Mouse (Mus musculus): Measurements from ENCODE around the gene Erbb3. TPM values are rescaled to one million over a fixed set of nuclear protein-coding genes. Genes with fewer than 3 reads are reported as not detected.

Erbb3 gene
- total RNA-seq, 2 experiments from 2014 or later: 7.7 to 9.0 TPM

DNA sequence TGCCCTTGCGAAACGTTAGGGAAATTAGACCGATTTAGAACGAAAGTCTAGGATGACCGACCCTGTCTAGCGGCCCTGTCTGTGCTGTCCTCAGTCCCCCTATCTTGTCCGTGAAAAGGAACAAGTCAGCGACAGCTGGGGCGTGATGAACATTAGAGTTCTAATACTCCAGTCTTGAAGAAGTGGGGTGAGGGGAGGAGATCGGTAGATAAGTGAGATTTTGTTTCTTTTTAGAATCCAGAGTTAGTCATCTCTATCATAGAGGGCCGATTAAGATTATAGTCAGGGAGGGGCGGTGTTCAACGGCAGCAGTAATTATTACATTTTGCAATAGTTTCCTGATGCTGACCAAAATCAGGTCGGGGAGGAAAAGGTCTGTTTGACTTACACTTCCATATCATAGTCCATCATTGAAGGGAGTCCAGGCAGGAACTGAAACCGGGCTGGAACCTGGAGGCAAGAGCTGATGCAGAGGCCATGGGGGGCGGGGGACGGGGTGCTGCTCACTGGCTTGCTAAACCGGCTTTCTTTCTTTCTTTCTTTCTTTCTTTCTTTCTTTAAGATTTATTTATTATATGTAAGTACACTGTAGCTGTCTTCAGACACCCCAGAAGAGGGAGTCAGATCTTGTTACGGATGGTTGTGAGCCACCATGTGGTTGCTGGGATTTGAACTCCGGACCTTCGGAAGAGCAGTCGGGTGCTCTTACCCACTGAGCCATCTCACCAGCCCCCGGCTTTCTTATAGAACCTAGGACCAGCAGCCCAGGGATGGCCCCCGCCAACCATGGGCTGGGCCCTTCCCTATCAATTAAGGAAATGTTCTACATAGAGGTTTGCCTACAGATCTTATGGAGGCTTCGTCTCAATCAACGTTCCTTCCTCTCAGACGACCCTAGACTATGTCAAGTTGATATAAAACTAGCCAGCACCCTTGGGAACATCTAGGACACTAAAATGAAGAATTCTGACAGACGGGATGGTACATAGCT is 62.8 kb downstream of the Erbb3 start:
- no peak for DNase-seq

DNA sequence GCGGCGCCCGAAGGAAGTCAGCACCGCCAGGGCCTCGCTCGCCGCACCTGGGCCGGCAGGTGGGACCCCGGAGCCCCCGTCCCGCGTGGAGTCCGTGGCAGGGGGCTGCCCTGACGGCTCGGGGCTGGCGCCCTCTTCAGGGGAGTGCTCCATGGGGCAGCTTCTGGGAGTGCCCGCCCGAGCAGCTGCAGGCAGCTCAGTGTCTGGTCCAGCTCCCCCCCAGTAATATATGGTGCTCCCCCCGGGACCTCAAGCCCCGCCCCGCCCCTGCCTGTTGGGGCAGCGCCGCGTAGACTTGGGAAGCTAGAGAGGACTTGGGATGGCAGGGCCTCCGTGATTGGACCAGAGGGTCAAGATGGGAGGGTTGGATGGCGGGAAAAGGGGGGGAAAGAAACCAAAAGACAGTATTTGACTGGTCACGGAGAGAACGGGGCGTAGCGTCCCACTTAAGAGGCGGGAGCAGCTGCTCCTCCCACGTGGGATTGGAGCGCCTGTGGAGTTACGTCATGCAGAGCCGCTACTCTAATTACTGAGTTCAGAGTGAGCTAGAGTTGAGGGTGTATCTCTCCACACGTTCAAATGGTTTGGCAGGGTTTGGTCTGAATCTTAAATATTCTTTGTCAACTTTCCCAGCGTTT is 63.7 kb downstream of the Erbb3 start, which contains the start of gene Esyt1:
Esyt1 (minus strand) TSS at position 201 of the 638 bp plus-strand sequence.
- DNase-seq: peak; percentile 88

DNA sequence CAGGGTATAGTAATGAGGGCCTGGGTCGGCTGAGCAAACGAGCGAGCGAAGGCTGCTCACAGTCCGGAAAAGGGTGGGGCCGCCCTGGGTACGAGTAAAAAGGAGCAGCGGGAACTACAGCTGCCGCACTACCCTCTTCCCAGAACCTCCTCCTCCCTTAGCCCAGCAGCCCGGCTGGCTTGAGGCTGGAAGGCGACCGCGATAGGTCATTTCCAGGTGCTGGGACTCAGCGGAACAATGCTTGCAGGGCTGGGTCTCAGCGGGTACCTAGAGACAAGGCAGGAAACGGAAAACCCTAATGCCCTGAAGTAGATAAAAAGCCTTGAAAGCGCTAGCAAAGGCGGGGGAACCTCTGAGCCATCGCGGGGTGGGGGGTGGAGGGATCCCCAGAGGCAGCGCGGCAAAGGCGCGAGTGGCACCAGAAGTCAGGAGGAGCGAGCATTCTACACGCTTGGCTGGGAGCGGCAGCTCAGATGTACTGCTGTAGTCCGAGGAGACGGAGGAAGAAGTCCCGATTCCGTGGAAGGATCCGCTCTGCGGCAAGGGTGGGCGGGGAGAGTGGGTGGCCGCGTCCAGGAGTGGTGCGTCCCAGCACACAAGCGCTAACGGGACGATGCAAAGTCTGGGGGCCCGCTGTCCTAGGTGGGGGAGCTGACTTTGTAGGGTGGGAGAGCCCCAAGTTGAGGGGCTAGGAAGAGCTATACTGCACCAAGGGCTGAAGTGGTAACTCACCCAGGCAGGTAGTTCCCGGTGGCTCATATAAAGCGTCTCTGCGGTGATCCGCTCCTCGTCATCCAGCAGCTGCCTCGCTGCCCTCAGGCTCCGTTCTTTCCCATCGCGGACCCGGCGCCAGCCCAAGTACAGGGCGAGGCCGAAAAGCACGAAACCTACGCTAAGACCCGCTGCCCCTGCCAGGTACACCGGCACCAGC is 64.5 kb downstream of the Erbb3 start:
- peak; percentile 60 for DNase-seq

DNA sequence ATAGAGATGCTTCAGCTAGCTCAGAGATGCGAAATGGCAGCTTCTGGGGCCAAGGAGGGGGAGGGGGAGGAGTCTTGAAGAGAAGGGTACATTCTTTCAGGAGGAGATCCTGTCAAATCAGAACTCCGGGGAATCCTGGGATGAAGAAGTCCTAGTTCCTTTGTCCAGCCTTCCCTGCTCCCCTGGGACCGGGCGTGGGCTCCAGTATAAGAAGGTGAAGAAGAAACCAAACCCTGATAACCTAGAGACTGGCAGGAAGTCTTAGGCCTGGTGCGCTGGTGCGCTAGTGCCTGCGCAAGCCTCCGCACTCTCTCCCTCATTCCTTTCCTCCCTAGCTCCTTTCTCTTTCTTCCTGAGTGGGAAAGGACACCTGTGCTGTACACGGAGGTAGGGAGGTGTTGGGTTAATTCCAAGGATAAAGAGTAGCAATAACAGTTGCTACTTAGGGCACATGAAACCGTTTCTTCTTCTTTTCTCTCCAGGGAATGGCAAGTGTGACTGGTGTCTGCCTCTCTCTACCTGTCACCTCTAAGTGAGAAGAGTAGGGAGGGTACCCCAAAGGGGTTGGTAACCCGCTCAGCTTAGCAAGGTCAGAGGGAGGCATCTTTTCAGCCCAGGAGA is 65.2 kb downstream of the Erbb3 start:
- no peak for DNase-seq

DNA sequence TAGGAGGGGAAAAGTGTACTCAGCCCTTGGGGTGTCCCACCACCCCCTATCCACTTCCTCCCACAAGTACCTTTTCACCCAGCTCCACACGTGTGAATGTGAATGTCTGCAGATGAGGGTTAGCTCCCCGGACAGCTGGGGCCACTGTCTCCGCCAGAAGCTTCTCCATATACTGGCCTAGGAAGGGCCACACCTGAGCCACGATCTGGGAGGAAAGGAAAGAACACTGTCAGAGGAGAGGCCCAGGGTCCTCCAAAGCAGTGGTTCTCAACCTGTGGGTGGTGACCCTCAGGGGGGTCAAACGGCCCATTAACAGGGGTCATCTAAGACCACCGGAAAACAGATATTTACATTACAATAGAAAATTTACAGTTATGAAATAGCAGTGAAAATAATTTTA is 67.1 kb downstream of the Erbb3 start:
- DNase-seq: no peak

DNA sequence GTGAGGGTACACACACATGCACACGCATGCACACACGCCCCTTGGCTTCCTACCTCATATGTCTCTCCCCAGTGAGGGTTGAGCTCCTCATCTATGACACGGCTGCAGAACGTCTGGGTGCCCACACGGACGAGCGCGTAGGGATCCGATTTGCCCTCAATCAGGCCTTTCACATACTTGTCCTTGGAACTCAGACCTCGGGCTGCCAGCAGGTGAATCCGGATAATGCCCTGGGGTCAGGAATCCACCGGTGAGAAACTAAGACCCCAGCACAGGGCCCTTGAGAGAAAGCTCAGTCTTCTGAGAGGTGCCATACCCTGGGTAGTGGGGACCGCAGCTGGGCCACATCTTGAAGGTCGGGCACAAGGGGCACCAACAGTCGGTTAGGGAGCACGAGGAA is 68.9 kb downstream of the Erbb3 start:
- no peak for DNase-seq

DNA sequence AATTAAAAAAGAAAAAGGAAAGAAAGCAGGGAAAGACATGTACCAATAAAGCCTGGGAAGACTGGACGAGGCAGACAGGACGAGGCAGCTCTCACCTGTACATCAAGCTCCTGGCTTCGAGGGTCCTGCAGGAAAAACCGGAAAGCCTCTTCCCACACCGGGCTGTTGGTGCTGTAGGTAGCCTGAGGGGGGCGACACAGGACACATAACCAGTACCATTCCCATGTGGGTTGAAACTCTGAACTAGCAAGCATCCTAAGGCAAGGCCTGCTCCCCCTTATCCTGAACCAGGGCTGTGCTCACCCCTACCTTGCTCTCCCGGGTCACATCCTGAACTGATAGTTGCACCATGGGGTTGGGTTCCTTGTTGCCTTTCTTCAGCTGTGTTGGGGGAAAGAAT is 70.6 kb downstream of the Erbb3 start:
- peak; percentile 46 for DNase-seq

Small RNAs within 50 kb of the gene (microRNA-seq; reads per million reads assigned to microRNA genes)
- 0 reads per million in 2 experiments for gene Gm47275
- 0.32 to 0.75 reads per million in 2 experiments for gene Mir6917

Other genes starting within 250 kb of the Erbb3 start
- gene Coq10a, start 220.7 kb downstream of the Erbb3 start, total RNA-seq (2021): 100 to 1,000 TPM; 170 to 198 TPM
- 10 to 100 TPM; 47.3 to 50.9 TPM for gene Ankrd52, start 212.5 kb downstream of the Erbb3 start, total RNA-seq (2021)
- not detected for gene Slc39a5, start 188.4 kb downstream of the Erbb3 start, total RNA-seq (2021)
- 10 to 100 TPM; 50.7 to 51.3 TPM for gene Nabp2, start 178.2 kb downstream of the Erbb3 start, total RNA-seq (2021)
- 10 to 100 TPM; 16.4 to 19.1 TPM for gene Rnf41, start 178.0 kb downstream of the Erbb3 start, total RNA-seq (2021)
- gene Smarcc2, start 130.4 kb downstream of the Erbb3 start, total RNA-seq (2021): 10 to 100 TPM; 47.0 to 62.8 TPM
- 100 to 1,000 TPM; 305 to 356 TPM for gene Myl6, start 95.5 kb downstream of the Erbb3 start, total RNA-seq (2021)
- 100 to 1,000 TPM in 1 of 2 experiments, 10 to 100 TPM in 1; 68.8 to 101 TPM for gene Myl6b, start 91.0 kb downstream of the Erbb3 start, total RNA-seq (2021)
- 10 to 100 TPM; 22.5 to 30.4 TPM for gene Esyt1, start 63.8 kb downstream of the Erbb3 start, total RNA-seq (2021)
- gene Zc3h10, start 41.9 kb downstream of the Erbb3 start, total RNA-seq (2021): 1 to 10 TPM; 5.2 to 6.3 TPM
- 1,000 to 10,000 TPM; 1,962 to 2,082 TPM for gene Rpl41, start 40.3 kb downstream of the Erbb3 start, total RNA-seq (2021)
- gene Pa2g4, start 23.7 kb downstream of the Erbb3 start, total RNA-seq (2021): 10 to 100 TPM; 65.8 to 72.9 TPM
- 100 to 1,000 TPM; 637 to 651 TPM for gene Rps26, start 37.1 kb upstream of the Erbb3 start, total RNA-seq (2021)
- gene Ikzf4, start 56.3 kb upstream of the Erbb3 start, total RNA-seq (2021): under 1 TPM; 0.54 to 0.63 TPM
- gene Suox, start 84.4 kb upstream of the Erbb3 start, total RNA-seq (2021): 10 to 100 TPM in 1 of 2 experiments, 1 to 10 TPM in 1; 9.3 to 11.0 TPM
- 10 to 100 TPM; 82.7 to 83.2 TPM for gene Rab5b, start 106.6 kb upstream of the Erbb3 start, total RNA-seq (2021)
- 1 to 10 TPM; 2.1 to 2.4 TPM for gene Pmel, start 114.5 kb upstream of the Erbb3 start, total RNA-seq (2021)
- 10 to 100 TPM; 14.0 to 18.8 TPM for gene Cdk2, start 115.4 kb upstream of the Erbb3 start, total RNA-seq (2021)
- 1 to 10 TPM; 7.1 to 8.8 TPM for gene Dgka, start 155.2 kb upstream of the Erbb3 start, total RNA-seq (2021)
- gene Pym1, start 158.2 kb upstream of the Erbb3 start, total RNA-seq (2021): 10 to 100 TPM; 13.7 to 14.9 TPM
- 1 to 10 TPM; 2.8 to 3.8 TPM for gene Mmp19, start 201.3 kb upstream of the Erbb3 start, total RNA-seq (2021)
- 10 to 100 TPM; 28.9 to 34.6 TPM for gene Dnajc14, start 214.4 kb upstream of the Erbb3 start, total RNA-seq (2021)
- 10 to 100 TPM in 1 of 2 experiments, 1 to 10 TPM in 1; 7.4 to 10.8 TPM for gene Tmem198b, start 214.7 kb upstream of the Erbb3 start, total RNA-seq (2021)
- 10 to 100 TPM; 45.3 to 45.4 TPM for gene Sarnp, start 227.7 kb upstream of the Erbb3 start, total RNA-seq (2021)
- 1 to 10 TPM; 7.5 to 8.8 TPM for gene Ormdl2, start 232.0 kb upstream of the Erbb3 start, total RNA-seq (2021)

All from gastrocnemius, postnatal 10 days (tissue).